Mouse (Mus musculus) kidney, postnatal 0 days (tissue): ENCODE results near the gene Adarb2. TPM values are rescaled to one million over a fixed set of nuclear protein-coding genes. Genes with fewer than 3 reads are reported as not detected.

Source experiments
- ATAC-seq: fragments of 200-750 bp; cut with Nextera tagmentation; replicated peaks from 2 replicates; pipeline ENCODE4 v1.8.0; 2017; ENCODE audit warnings: low read depth, moderate number of reproducible peaks, moderate TSS enrichment, moderate library complexity; ENCODE audit not compliant: low FRiP score
- DNase-seq: peaks from one replicate; pipeline ENCODE4 v3.0.0-alpha.2; 2016; ENCODE audit warnings: low spot score
- H3K27ac ChIP-seq: fragments of 300-500 bp; sonication (generic); 2 replicates; pipeline ENCODE4 v1.5.1; 2014; ENCODE audit warnings: mild to moderate bottlenecking
- H3K27me3 ChIP-seq: fragments of 300-500 bp; sonication (generic); 2 replicates; pipeline ENCODE4 v1.6.1; 2014; ENCODE audit warnings: low read length, mixed read lengths; ENCODE audit not compliant: insufficient read depth
- H3K36me3 ChIP-seq: fragments of 300-500 bp; sonication (generic); 2 replicates; pipeline ENCODE4 v1.6.1; 2014; ENCODE audit warnings: low read length, mixed read lengths; ENCODE audit not compliant: insufficient read depth
- H3K4me1 ChIP-seq: fragments of 300-500 bp; sonication (generic); replicated peaks from 2 replicates; pipeline ENCODE4 v1.6.1; 2014; ENCODE audit warnings: antibody characterized with exemption, low read length, mixed read lengths; ENCODE audit not compliant: insufficient read depth
- H3K4me2 ChIP-seq: fragments of 300-500 bp; sonication (generic); 2 replicates; pipeline ENCODE4 v1.6.1; 2014; ENCODE audit warnings: mild to moderate bottlenecking, low read length, moderate library complexity, mixed read lengths
- H3K4me3 ChIP-seq: fragments of 300-500 bp; sonication (generic); replicated peaks from 2 replicates; pipeline ENCODE4 v1.5.1; 2014; ENCODE audit warnings: low read depth, low read length
- H3K9ac ChIP-seq: fragments of 300-500 bp; sonication (generic); 2 replicates; pipeline ENCODE4 v1.6.1; 2014; ENCODE audit warnings: low read depth, low read length
- H3K9me3 ChIP-seq: fragments of 300-500 bp; sonication (generic); replicated peaks from 2 replicates; pipeline ENCODE4 v1.6.1; 2016; ENCODE audit warnings: low read length, inconsistent platforms, mixed read lengths
- CTCF ChIP-seq: IDR thresholded peaks from 2 replicates; pipeline ENCODE4 v1.5.1; 2016; ENCODE audit warnings: antibody characterized with exemption, low read depth, mild to moderate bottlenecking, moderate library complexity
- WGBS: fragments of 180-500 bp; shearing (Covaris S2); extraction: QIAGEN DNeasy Blood & Tissue Kit; methylation state at CpG from one replicate; pipeline ENCODE4 v1.1.7; 2014; 5-methylcytosine and 5-hydroxymethylcytosine counted together
- polyA plus RNA-seq: library from polyadenylated mRNA; unstranded; fragments of >200 nt; fragmentation: Nextera tagmentation; extraction: Ambion mirVana; gene quantifications from 2 replicates; pipeline ENCODE4 v1.2.1, GENCODE M21; 2015

Gene Adarb2
- polyA plus RNA-seq, 1 experiment from 2014 or later: 0.08 TPM

DNA sequence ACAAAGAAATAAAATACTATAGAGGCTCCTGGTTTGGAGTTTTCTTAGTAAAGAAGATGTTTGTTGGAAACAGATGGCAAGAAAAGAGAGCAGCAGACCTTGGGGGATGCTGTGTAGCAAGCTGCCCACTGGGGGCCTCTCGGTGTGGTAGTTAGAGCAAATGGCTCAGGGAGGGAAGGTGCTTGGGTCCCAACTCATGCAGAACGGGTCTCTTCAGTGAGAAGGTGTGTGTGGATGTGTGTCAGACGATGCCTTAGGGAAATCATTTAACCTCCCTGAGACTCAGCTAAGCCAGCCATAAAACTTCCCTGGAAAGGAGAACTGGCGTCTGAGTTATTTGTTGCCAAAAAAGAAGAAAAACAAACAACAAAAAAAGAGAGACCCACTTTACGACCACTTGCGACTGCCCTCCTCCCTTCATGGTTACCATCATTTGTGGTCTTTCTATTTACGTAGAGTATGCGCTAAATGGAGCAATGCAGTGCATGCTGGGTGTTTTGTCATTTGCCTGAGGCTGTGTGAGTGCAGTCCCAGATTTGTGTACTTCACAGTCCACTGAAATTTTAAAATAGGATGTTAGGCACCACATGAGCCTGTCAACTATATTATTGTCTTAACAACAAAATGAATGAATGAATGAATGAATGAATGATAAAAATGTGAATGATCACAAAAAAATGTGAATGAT, 245.7 kb downstream of the Adarb2 start:
- no peak overlapping the region for H3K9ac ChIP-seq
- DNase-seq: peak; percentile 7
- WGBS: 16% methylated on average over 8 of the region's 8 CpGs
- no peaks in the 10 kb centered on the region for H3K9me3 ChIP-seq
- no peak; the same call in 1 of the 2 replicates for ATAC-seq
- no peak overlapping the region for H3K27ac ChIP-seq
- H3K4me2 ChIP-seq: no peak overlapping the region
- no peaks in the 10 kb centered on the region for H3K36me3 ChIP-seq
- H3K4me1 ChIP-seq: no peaks in the 10 kb centered on the region
- H3K4me3 ChIP-seq: no peak overlapping the region
- no peak; the same call in 1 of the 2 replicates for TF ChIP-seq CTCF
- no peaks in the 10 kb centered on the region for H3K27me3 ChIP-seq

DNA sequence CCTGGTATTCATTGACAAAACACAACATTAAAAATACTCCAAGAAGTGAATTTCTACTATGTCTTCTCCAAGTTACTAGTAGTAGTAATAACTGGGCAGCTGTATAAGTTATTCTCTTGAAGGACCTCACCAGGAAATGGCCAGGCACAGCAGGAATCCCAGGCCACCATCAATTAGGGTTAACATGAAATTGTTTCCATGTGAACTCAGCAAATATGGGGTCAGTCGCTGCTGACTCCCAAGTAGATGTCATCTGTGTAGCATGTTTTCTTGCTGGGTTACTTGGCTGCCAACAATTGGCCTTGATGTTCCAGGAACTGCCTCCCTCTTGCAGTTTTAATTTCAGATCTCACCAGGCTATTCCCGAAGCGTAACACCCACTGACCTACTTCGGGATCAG, 248.9 kb downstream of the Adarb2 start:
- Histone ChIP-seq H3K27me3 (no peaks in the 10 kb centered on the region), H3K9ac (no peak overlapping the region), H3K4me2 (no peak overlapping the region), H3K4me3 (no peak overlapping the region), H3K4me1 (no peaks in the 10 kb centered on the region), H3K9me3 (no peaks in the 10 kb centered on the region), H3K27ac (no peak overlapping the region), H3K36me3 (no peaks in the 10 kb centered on the region)
- ATAC-seq (no peak), DNase-seq (no peak)
- no peak for TF ChIP-seq CTCF
- WGBS: 79% methylated on average over 4 of the region's 4 CpGs

DNA sequence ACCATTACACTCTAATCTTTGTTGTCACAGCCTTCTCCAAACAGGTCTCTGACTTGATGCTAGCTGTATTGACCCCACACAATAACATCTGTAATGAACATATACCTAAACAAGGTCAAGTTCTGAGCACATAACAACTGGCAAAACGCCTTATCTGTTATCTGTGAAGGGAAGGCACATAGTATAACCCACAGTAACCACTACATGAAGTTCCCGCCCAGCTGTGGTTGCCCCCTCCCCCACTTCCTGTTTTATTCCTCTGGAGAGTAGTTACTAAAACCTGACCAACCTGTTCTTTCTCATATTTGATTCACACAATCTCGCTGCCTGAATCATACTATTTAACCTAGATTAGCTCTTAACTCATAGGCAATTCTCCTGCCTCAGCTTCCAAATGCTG, 254.2 kb downstream of the Adarb2 start:
- no peak overlapping the region for H3K9ac ChIP-seq
- no peak overlapping the region for H3K4me3 ChIP-seq
- no peaks in the 10 kb centered on the region for H3K4me1 ChIP-seq
- WGBS: 60% methylated on average over 3 of the region's 3 CpGs
- no peaks in the 10 kb centered on the region for H3K27me3 ChIP-seq
- no peak overlapping the region for H3K27ac ChIP-seq
- no peaks in the 10 kb centered on the region for H3K36me3 ChIP-seq
- no peak for TF ChIP-seq CTCF
- no peak for ATAC-seq
- H3K9me3 ChIP-seq: no peaks in the 10 kb centered on the region
- no peak overlapping the region for H3K4me2 ChIP-seq
- DNase-seq: no peak

DNA sequence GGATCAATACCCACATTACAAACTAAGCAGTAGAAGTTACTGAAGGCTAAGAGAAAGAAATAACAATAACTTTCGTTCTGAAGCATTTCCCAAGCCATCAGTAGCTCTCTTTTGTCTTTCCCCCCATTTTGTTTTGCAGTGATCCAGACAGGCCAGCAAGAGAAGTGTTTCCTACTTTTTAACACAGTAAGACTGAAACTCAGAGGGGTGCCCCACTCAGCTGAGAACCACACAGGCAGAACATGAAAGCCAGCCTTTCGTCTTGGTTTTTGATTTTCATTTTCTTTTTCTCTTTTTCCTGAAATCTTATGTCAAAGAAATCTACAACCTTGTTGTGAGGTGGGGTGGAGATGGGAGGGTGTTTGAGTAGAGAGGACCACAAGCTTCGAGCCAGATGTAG, 255.2 kb downstream of the Adarb2 start:
- Histone ChIP-seq H3K4me2 (no peak overlapping the region), H3K36me3 (no peaks in the 10 kb centered on the region), H3K4me3 (no peak overlapping the region), H3K9me3 (no peaks in the 10 kb centered on the region), H3K9ac (no peak overlapping the region), H3K4me1 (no peaks in the 10 kb centered on the region), H3K27me3 (no peaks in the 10 kb centered on the region), H3K27ac (no peak overlapping the region)
- ATAC-seq (no peak), DNase-seq (no peak)
- TF ChIP-seq CTCF: no peak
- 77% methylated on average over 3 of the region's 3 CpGs for WGBS

DNA sequence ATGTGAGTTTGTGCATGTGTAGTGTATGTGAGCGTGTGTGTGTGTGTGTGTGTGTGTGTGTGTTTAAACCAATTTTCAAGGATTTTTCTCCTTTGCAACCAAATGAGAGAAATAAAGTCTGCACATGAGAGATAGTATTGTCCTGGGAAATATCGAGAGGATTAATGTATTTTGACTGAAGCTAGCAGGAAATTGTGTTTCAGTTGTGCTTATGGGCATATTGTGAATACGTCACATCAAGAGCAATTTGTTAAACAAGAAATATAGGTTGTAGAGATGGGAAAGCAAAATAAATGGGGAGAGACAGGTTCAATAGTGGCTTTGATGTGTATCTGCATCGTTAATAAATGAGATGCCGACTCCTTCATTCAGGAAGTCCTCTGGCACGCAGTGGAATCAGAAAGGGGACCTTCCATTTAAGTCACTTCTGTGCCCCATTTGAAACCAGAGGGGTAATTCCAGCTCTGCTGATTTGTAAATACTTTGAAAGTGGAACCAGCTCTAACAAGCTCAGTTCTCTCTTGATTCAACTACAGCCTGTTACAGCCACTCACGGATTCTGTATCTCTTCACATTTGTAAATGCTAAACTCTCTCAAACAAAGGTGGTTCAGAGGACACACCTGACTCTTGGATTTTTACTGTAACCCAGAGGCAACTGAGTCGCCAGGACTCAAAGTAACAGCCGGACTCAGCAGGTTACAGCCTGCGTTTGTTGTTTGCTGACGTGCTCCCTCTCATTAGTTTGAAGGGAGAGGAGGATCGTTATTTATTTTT, 265.1 kb downstream of the Adarb2 start:
- Histone ChIP-seq H3K4me2 (no peak overlapping the region), H3K4me3 (no peak overlapping the region), H3K27ac (no peak overlapping the region), H3K9ac (no peak overlapping the region), H3K9me3 (no peaks in the 10 kb centered on the region), H3K4me1 (no peaks in the 10 kb centered on the region), H3K36me3 (no peaks in the 10 kb centered on the region), H3K27me3 (no peaks in the 10 kb centered on the region)
- ATAC-seq: no peak
- 75% methylated on average over 12 of the region's 12 CpGs for WGBS
- no peak for DNase-seq
- no peak for TF ChIP-seq CTCF

DNA sequence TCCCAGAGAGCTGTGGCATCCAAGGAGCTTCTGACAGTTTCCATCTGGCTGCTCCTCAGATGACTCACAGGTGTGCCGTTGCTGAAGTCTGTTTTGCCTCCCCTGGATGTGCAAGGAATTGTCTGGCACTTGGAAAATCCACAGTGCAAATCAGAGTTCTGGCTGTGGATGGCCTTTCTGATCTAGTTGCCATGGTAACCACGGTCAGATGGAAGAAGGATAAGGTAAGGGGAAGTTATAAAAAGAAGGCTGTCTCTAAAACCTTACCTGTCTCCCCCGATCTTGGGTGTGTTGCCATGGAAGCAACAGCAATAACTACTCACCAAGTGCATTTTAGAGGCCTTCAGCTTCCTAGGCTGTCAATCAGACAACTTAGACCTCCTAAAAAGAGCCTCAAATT, 273.6 kb downstream of the Adarb2 start:
- H3K9ac ChIP-seq: no peak overlapping the region
- H3K4me1 ChIP-seq: no peaks in the 10 kb centered on the region
- H3K4me2 ChIP-seq: no peak overlapping the region
- no peak for ATAC-seq
- no peak for DNase-seq
- no peak overlapping the region for H3K27ac ChIP-seq
- no peak overlapping the region for H3K4me3 ChIP-seq
- no peaks in the 10 kb centered on the region for H3K36me3 ChIP-seq
- H3K27me3 ChIP-seq: no peaks in the 10 kb centered on the region
- no peak for TF ChIP-seq CTCF
- WGBS: 66% methylated on average over 3 of the region's 3 CpGs
- no peaks in the 10 kb centered on the region for H3K9me3 ChIP-seq
